Mouse (Mus musculus): ENCODE results near the gene Hoxc5.

Hoxc5 gene

GRCm38 (mm10) chr15:102967312-102967510 is at the start of gene Hoxc5:
Gene Hoxc5 (plus strand): TSS chr15:102967443.
- no peak for DNase-seq (ENCODE audit: low spot score in 2 of 2)

DNA sequence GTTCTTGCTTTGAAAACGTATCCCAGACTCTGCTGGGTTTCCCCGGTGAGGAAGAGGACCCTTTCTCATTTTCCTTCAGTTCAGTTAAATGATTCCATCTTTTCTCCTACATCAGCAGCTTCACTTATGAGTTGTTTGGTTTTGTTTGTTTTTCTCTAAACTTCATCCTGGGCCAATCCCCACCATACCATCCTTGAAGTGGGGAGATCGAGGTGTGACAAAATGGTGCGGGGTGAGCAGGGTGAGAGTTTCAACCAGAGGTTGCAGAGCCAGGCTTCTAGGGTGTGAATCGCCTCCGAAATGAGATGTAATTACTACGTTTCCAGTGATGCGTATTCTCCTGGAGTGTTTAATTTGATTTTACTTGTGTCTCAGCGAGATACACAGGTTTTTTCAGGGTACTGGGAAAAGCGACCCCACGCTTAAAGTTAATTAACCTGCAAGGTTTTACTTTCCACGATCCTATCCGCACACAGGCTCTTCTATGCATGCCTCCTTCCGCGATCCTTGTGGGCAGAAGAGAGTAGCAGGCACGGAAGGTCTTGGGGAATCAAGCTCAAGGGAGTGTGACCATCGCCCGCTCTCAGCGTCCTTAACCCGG is 49.2 kb upstream of the Hoxc5 start:
- DNase-seq (ENCODE audit: low spot score in 2 of 2): no peak

DNA sequence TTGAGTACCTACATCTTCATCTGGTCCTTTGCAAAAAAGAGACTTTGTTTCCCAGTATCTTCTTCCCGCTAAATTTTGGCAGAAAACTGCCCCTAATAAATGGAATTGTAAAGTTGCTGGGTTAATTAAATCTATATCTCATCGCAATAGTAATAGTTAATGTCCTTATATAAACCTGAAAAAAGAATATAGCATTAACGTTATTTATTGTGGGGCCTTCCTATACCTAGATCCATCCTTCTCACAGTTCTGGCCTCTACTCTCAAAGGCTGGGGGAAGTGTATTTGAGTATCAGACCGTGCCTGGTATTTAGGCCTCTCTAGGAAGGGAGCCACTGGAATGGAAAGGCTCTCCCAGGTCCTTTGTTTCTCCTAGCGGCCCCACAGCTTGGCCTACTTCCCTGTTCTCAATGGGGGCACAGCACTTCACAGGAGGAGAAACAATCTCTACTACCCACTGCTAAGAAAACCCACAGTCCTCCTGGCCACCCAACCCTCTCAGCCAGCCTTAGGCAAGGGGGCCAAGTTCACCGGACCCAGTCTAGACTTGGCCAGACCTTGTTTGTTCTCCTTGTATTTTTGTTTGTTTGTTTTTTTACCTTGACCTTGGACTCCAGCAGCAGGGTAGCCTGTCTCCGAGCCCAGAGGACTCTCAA is 48.5 kb upstream of the Hoxc5 start:
- DNase-seq (ENCODE audit: low spot score in 2 of 2): no peak

DNA sequence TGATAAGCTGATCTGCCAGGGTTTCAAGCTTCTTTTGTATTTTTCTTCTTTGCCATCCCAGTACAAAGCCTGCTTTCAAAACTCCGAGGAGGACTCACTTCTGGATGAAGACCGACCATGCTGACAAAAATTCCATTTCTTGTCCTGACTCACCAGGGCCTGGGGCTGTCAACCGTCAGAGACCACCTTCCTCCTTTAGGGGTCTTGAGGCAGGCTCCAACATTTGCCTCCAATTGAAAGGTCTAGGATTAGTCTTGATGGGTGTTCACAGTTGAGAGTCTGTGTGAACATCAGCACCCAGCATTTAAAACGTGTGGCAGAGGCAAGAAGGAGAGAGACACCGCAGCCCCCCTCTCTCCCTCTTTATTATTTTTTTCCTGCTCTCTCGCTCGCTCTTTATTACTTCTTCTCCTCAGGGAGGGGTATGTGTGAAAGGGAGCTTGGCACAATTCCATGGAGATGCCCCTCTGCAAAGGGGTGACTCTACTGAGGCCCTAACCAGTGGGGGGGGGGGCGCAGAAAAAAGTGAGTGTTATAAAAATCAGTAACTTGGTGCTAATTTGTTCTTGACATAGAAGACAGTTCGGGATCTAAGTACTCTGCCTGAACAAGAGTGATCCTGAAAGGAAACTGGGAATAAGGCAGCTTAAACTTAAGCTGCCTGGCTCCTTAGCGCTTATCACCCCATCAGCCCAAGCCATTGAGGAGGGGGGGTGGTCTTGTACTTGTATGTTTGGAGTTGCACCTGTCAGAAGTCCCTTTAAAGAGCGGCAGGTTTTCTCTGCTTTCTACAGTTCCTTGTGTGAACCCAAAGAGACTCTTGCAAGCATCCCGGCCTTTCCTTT is 47.7 kb upstream of the Hoxc5 start:
- DNase-seq (ENCODE audit: low spot score in 2 of 2): no peak

- DNase-seq (ENCODE audit: low spot score in 2 of 2): peak in 1 of 2 experiments; percentile 15
Observed at GRCm38 (mm10) chr15:102920619-102921018, 46.6 kb upstream of the Hoxc5 start.

GRCm38 (mm10) chr15:102921053-102922011 is 45.9 kb upstream of the Hoxc5 start, which contains the start of gene Hoxc13:
Gene Hoxc13 (plus strand): TSS chr15:102921103.
- DNase-seq (ENCODE audit: low spot score in 2 of 2): no peak

- no peak for DNase-seq (ENCODE audit: low spot score in 2 of 2)
Observed at GRCm38 (mm10) chr15:102922012-102922362, 45.3 kb upstream of the Hoxc5 start.

DNA sequence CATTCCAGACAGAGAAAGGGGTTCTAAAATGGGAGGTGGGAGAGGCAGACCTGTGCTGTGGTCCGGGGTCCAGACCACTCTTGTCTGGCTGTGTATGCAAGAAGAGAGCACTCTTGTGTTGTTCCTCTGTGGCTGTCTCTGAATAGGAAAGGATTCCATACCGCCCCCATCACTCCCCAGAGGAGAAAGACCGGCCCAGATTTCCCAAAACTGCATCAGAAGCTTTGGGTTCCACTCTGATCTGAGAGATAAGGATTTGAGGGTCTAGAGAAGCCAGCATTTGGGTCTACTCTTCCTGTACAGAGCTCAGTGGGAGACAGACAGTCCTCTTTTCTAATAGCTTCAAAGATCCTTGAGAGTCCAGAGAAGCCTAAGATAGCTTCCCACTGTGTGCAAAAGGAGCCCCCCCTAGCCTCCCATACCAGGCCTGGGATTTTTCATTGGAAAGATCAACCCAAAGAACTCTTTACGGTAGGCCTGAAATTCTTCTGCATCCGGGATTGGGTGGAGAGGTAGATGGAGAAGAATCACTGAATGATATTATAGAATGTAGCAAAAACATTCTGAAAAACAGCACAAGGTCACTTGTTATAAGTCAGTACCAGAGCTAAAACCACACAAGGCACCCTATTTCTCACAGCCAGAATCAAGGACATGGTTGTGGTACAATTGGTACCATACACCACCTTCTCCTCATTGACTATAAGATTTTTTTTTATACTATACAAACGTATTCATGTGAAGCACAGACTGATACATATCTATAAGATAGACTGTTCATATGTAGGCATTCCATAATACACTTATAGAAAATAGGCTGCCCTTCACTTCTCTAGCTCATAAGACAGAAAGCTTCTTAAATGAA is 44.4 kb upstream of the Hoxc5 start:
- no peak for DNase-seq (ENCODE audit: low spot score in 2 of 2)

- DNase-seq (ENCODE audit: low spot score in 2 of 2): no peak
Observed at GRCm38 (mm10) chr15:102927032-102927645, 40.1 kb upstream of the Hoxc5 start.

DNA sequence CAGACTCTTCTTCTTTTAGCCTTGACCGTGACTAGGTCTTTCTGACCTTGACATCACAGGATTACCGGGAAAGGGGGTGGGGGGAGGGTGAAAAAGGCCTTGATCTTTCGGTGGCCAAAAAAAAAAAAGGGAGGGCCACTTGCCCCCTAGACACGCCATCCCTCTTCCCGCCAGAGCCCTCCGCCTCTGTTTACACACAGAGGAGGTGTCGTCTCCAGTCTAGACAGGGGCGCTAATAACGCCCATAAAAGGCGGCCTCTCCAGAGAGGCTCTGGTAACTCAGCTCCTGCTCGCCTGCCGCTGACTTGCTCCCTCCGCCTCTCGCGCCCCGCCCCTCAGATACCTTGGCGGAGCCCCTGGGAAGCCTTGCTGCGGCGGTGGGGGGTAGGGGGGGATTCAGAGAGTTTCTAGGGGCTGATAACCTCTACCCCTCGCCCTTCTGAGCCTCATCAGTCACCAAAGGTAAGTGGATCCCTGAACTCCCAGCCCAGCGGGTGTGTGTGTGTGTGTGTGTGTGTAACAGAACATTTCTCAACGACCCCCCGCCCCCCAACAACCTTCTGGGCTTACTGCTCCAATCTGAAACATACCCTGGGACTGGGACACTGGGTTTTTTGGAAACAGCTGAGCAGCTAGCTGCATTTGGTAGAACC is 35.4 kb upstream of the Hoxc5 start:
- DNase-seq (ENCODE audit: low spot score in 2 of 2): no peak

DNA sequence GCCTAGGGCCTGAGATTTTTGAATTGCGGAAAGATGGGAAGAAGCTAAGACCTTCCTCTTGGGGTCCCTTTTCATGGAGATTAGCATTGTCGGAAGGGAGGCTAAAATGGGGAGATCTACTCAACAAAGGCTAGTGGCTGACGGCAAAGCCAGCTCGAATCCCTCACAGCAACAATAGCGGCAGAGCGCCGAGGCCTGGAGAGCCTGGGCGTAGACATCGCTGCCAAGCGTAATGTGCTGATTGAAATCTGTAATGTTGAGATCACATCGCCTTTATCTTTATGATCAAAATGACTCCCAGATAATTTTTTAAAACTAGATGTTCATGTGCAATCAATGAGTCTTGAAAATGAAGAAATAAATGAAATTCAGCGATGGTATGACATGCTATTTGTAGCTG is 32.8 kb upstream of the Hoxc5 start:
- DNase-seq (ENCODE audit: low spot score in 2 of 2): no peak

DNA sequence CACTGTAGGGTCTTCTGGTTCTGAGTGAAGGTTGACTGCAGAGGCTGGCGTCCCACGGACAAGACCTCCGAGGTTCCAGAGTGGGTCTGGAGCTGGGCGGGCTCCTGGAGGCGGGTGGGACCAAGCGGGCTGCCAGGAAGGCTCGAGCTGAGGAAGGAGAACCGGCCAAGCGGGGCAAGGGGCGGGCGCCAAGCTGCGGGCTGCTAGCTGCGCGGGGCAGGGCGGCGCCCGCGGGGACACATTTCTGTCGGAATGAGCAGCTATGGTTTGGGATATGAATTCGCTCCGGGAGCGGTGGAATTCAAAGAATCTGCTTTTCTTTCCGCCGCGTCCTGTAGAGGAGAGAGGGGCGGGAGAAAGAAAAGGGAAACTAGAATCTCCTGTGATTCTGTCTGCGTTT is 32.3 kb upstream of the Hoxc5 start:
- DNase-seq (ENCODE audit: low spot score in 2 of 2): no peak

DNA sequence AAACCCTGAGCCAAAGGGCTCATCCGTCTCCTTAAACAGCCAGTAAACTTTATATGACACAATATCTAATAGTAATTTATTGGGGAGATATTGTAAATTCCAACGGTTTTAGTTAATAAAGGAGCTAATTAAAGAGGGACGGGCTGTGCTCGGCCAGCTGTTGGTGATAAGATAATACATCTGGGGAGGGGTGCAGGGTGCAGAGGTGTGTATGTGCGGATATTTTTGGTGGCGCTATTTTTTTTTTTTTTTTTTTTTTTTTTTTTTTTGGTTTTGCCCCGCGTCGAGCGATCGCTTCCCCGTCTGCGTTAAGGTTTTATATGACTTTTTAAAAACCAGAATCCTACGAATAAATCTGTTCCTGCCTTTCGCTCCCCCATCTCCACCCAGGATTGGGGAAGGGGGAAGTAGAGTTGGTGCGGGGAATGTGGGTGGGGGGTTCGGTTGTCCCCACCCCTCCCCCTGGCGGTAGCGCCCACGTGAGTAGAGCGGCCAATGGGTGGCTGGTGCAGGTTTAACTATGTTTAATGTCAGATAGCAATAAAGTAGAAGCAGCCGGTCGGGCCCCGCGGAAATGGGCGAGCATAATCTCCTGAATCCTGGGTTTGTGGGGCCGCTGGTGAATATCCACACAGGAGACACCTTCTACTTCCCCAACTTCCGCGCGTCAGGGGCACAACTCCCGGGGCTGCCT is 30.8 kb upstream of the Hoxc5 start, which contains the start of gene Hoxc12:
TSS of gene Hoxc12 (plus strand) at position 479 of the 694 bp plus-strand sequence.
- no peak for DNase-seq (ENCODE audit: low spot score in 2 of 2)

- DNase-seq (ENCODE audit: low spot score in 2 of 2): no peak
Observed at GRCm38 (mm10) chr15:102937036-102937666, 30.1 kb upstream of the Hoxc5 start.

DNA sequence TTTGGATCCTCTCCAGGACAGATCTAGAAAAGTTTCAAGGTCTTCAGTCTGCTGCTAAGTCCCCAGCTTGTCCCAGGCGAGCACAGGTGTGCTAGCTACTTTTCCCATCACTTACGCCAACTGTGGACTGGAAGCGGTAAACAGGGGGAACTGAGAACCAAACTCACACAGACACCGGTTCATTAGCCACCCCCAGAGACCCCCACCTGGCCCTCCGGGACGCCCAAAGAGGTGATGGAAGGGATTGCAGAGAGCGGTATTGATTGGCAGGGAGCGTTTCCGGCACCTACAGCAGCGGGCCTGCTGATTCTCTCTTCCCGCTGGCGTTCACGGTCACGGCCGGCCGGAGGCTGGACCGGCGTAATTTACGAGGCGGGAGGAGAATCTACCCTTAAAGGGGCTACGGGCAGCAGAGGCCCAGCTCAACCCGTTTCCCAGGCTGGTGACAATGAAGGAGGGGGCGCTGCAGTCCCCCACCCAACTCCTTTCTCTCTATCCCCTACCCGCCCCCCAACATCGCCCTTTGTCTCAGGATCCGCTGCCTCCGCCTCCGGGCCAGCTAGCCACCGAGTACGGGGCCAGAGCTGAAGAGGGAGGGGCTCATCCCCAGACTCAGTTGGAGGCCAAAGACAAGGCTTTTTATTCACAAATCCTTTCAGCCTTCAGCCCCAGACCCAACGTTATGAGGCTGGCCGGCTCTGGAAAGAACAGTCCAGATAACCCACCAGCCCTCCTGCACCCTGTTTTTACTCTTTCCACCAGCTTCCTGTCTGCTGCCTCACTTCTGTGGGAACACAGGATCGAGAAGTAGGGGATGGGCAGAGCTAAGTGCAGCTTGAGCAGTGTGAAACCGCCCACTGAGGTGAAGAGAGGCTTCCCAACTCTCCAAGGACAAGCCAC is 27.7 kb upstream of the Hoxc5 start:
- DNase-seq (ENCODE audit: low spot score in 2 of 2): no peak

- no peak for DNase-seq (ENCODE audit: low spot score in 2 of 2)
Observed at GRCm38 (mm10) chr15:102942739-102943467, 24.3 kb upstream of the Hoxc5 start.

DNA sequence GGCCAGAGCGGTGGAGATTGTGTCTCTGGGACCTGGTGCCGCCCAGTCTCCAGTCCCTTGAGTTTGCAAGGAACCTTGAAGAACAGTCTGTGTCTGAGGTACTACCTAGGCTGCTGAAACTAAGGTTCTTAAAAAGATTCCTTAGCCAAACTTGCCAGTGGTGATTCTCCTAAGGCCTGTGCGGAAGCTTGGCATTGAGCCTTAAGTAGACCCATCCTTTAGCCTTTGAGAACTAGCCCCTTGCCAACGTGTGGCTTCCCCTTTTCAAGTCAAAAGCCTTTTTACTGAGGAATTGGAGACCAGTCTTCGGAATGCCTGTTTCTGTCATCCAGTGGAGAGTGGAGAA is 23.8 kb upstream of the Hoxc5 start:
- DNase-seq (ENCODE audit: low spot score in 2 of 2): no peak

Data from spleen, postnatal 10 days (tissue).